Mouse (Mus musculus) stomach, embryonic 16.5 days (tissue): ENCODE data around the gene Ercc6. TPM values are rescaled to one million over a fixed set of nuclear protein-coding genes. Genes with fewer than 3 reads are reported as not detected.

ENCODE experiments used
- ATAC-seq: fragments of 200-750 bp; cut with Nextera tagmentation; 2 replicates; pipeline ENCODE4 v1.8.0; 2017; ENCODE audit warnings: moderate number of reproducible peaks, moderate TSS enrichment; ENCODE audit not compliant: insufficient read depth, low FRiP score
- H3K27ac ChIP-seq: fragments of 300-500 bp; sonication (generic); 2 replicates; pipeline ENCODE4 v1.5.1; 2014; ENCODE audit warnings: low read length
- H3K27me3 ChIP-seq: fragments of 300-500 bp; sonication (generic); 2 replicates; pipeline ENCODE4 v1.6.1; 2014; ENCODE audit warnings: low read length, control low read depth, mixed read lengths; ENCODE audit not compliant: control insufficient read depth, insufficient read depth
- H3K36me3 ChIP-seq: fragments of 300-500 bp; sonication (generic); 2 replicates; pipeline ENCODE4 v1.6.1; 2014; ENCODE audit warnings: low read length; ENCODE audit not compliant: control insufficient read depth, insufficient read depth
- H3K4me1 ChIP-seq: fragments of 300-500 bp; sonication (generic); 2 replicates; pipeline ENCODE4 v1.6.1; 2014; ENCODE audit warnings: low read length, control low read depth, mixed read lengths; ENCODE audit not compliant: control insufficient read depth, insufficient read depth
- H3K4me2 ChIP-seq: fragments of 300-500 bp; sonication (generic); 2 replicates; pipeline ENCODE4 v1.6.1; 2014; ENCODE audit warnings: low read depth, low read length, mixed read lengths
- H3K4me3 ChIP-seq: fragments of 300-500 bp; sonication (generic); replicated peaks from 2 replicates; pipeline ENCODE4 v1.5.1; 2014; ENCODE audit warnings: mild to moderate bottlenecking, low read length
- H3K9ac ChIP-seq: fragments of 300-500 bp; sonication (generic); 2 replicates; pipeline ENCODE4 v1.6.1; 2014; ENCODE audit warnings: low read length
- H3K9me3 ChIP-seq: fragments of 300-500 bp; sonication (generic); replicated peaks from 2 replicates; pipeline ENCODE4 v1.6.1; 2016; ENCODE audit warnings: low read length, control low read depth; ENCODE audit not compliant: control insufficient read depth
- WGBS: fragments of 180-500 bp; shearing (Covaris S2); extraction: QIAGEN DNeasy Blood & Tissue Kit; methylation state at CpG from one replicate; pipeline ENCODE4 v1.1.7; 2014; 5-methylcytosine and 5-hydroxymethylcytosine counted together
- polyA plus RNA-seq: library from polyadenylated mRNA; unstranded; fragments of >200 nt; fragmentation: Nextera tagmentation; extraction: Ambion mirVana; gene quantifications from 2 replicates; pipeline ENCODE4 v1.2.1, GENCODE M21; 2015

The Ercc6 gene
- polyA plus RNA-seq, 1 experiment from 2014 or later = 14.7 TPM

GRCm38 (mm10) chr14:32605508-32605907 lies 92.2 kb downstream of the Ercc6 start:
- no peaks in the 10 kb centered on the region for H3K4me1 ChIP-seq
- H3K27ac ChIP-seq = no peak overlapping the region
- no peak overlapping the region for H3K4me3 ChIP-seq
- H3K36me3 ChIP-seq = no peaks in the 10 kb centered on the region
- H3K27me3 ChIP-seq = peaks cover 19% of the 10 kb centered on the region
- no peak overlapping the region for H3K9ac ChIP-seq
- 59% methylated on average over 15 of the region's 15 CpGs for WGBS
- H3K9me3 ChIP-seq = no peaks in the 10 kb centered on the region
- H3K4me2 ChIP-seq = no peak overlapping the region
- no peak for ATAC-seq

- Histone ChIP-seq H3K4me1 (no peaks in the 10 kb centered on the region), H3K27ac (no peak overlapping the region), H3K36me3 (no peaks in the 10 kb centered on the region), H3K27me3 (peaks cover 12% of the 10 kb centered on the region), H3K9ac (no peak overlapping the region), H3K9me3 (no peaks in the 10 kb centered on the region), H3K4me3 (no peak overlapping the region), H3K4me2 (no peak overlapping the region)
- WGBS = 50% methylated on average over 8 of the region's 8 CpGs
- no peak for ATAC-seq
Observed at GRCm38 (mm10) chr14:32606316-32606715, 93.0 kb downstream of the Ercc6 start.

GRCm38 (mm10) chr14:32609392-32609791 lies 96.1 kb downstream of the Ercc6 start:
- Histone ChIP-seq H3K27me3 (no peaks in the 10 kb centered on the region), H3K4me3 (no peak overlapping the region), H3K9me3 (no peaks in the 10 kb centered on the region), H3K4me1 (no peaks in the 10 kb centered on the region), H3K36me3 (no peaks in the 10 kb centered on the region), H3K27ac (no peak overlapping the region), H3K9ac (no peak overlapping the region), H3K4me2 (no peak overlapping the region)
- 14% methylated on average over 3 of the region's 3 CpGs for WGBS
- no peak for ATAC-seq

GRCm38 (mm10) chr14:32617253-32617652 lies 103.9 kb downstream of the Ercc6 start:
- WGBS = 83% methylated on average over 5 of the region's 5 CpGs
- Histone ChIP-seq H3K9me3 (no peaks in the 10 kb centered on the region), H3K4me2 (no peak overlapping the region), H3K4me1 (no peaks in the 10 kb centered on the region), H3K9ac (no peak overlapping the region), H3K27me3 (no peaks in the 10 kb centered on the region), H3K27ac (no peak overlapping the region), H3K4me3 (no peak overlapping the region), H3K36me3 (no peaks in the 10 kb centered on the region)
- no peak for ATAC-seq

GRCm38 (mm10) chr14:32624245-32624644 lies 110.9 kb downstream of the Ercc6 start:
- no peaks in the 10 kb centered on the region for H3K27me3 ChIP-seq
- no peak for ATAC-seq
- no peak overlapping the region for H3K9ac ChIP-seq
- WGBS = 80% methylated on average over 3 of the region's 3 CpGs
- no peak overlapping the region for H3K27ac ChIP-seq
- no peaks in the 10 kb centered on the region for H3K36me3 ChIP-seq
- H3K4me3 ChIP-seq = no peak overlapping the region
- H3K4me2 ChIP-seq = no peak overlapping the region
- no peaks in the 10 kb centered on the region for H3K4me1 ChIP-seq
- no peaks in the 10 kb centered on the region for H3K9me3 ChIP-seq

GRCm38 (mm10) chr14:32624811-32625210 lies 111.5 kb downstream of the Ercc6 start:
- Histone ChIP-seq H3K9ac (no peak overlapping the region), H3K9me3 (no peaks in the 10 kb centered on the region), H3K4me2 (no peak overlapping the region), H3K4me1 (no peaks in the 10 kb centered on the region), H3K27me3 (no peaks in the 10 kb centered on the region), H3K4me3 (no peak overlapping the region), H3K36me3 (no peaks in the 10 kb centered on the region), H3K27ac (no peak overlapping the region)
- no peak for ATAC-seq
- 89% methylated on average over 7 of the region's 7 CpGs for WGBS

GRCm38 (mm10) chr14:32627271-32627670 lies 114.0 kb downstream of the Ercc6 start:
- Histone ChIP-seq H3K27me3 (no peaks in the 10 kb centered on the region), H3K9me3 (no peaks in the 10 kb centered on the region), H3K4me2 (no peak overlapping the region), H3K9ac (no peak overlapping the region), H3K4me1 (no peaks in the 10 kb centered on the region), H3K4me3 (no peak overlapping the region), H3K36me3 (no peaks in the 10 kb centered on the region), H3K27ac (no peak overlapping the region)
- ATAC-seq = no peak
- WGBS = 45% methylated on average over 2 of the region's 2 CpGs

GRCm38 (mm10) chr14:32628584-32628983 lies 115.3 kb downstream of the Ercc6 start:
- 42% methylated on average over 10 of the region's 10 CpGs for WGBS
- H3K27me3 ChIP-seq = no peaks in the 10 kb centered on the region
- no peaks in the 10 kb centered on the region for H3K36me3 ChIP-seq
- H3K4me1 ChIP-seq = no peaks in the 10 kb centered on the region
- H3K27ac ChIP-seq = no peak overlapping the region
- no peak for ATAC-seq
- no peaks in the 10 kb centered on the region for H3K9me3 ChIP-seq
- H3K4me3 ChIP-seq = no peak overlapping the region
- no peak overlapping the region for H3K4me2 ChIP-seq
- H3K9ac ChIP-seq = no peak overlapping the region
